Mouse (Mus musculus): ENCODE measurements around the gene Gna13. TPM values are rescaled to one million over a fixed set of nuclear protein-coding genes. Genes with fewer than 3 reads are reported as not detected.

Gene Gna13
- polyA plus RNA-seq, 1 experiment = 35.5 TPM

DNA sequence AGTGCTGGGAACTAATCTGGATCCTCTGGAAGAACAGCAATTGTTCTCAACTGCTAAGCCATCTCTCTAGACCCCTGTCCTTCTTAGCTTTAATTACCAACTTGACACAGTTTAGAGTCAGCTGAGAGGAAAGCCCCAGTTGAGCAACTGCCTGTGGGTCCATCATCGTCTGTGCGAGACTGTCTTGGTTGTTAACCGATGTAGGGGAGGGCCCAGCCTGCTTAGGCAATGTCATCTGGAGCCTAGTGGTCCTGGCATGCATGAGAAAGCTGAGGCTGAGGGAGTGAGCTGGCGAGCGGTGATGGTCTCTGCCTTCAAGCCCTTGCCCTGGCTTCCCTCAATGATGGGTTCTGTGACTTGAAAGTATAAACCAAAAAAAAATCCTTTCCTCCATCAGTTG is 52.2 kb downstream of the Gna13 start:
- Histone ChIP-seq H3K4me1 (ENCODE audit: control insufficient read depth, insufficient read depth, low read length) (no peaks in the 10 kb centered on the region), H3K4me3 (ENCODE audit: insufficient read depth, low read length) (no peak overlapping the region), H3K27ac (ENCODE audit: insufficient read depth, low read length) (no peak overlapping the region)
- TF ChIP-seq POLR2A (IDR thresholded peaks at IDR 0.05; ENCODE audit: extremely low read depth, insufficient read depth, low read length) (no peak), CTCF (IDR thresholded peaks at IDR 0.05; ENCODE audit: extremely low read depth, insufficient read depth, low read length) (no peak)

DNA sequence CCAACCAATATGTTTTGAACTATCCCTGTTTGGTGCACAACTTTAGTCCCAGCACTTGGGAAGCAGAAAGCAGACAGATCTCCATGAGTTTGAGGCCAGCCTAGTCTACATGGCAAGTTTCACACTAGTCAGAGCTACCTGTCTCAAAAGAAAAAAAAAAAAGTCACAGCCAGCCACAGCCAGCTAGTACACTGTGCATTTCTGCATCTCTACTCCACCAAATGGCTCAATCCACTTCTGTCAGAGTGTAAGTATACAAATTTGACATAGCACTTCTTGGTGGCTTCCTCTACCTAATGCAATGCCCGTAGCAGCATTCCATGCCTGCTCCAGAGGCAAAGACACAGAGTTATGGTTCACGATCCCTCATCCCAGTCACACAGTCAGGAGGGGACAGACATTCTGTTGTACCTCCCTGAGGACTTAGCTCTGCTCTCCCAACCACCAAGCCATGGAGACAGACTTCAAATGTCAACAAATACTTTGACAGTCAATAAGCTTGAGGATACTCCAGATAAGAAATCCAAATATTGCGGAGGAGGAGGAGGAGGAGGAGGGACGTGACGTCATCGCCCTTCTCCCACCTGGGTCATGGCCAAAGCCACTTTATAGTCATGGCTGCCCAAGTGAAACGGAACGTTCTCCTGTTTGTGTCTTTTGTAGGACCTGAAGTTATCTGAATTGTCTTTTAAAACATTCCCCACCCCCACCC is 54.2 kb downstream of the Gna13 start:
- TF ChIP-seq POLR2A (IDR thresholded peaks at IDR 0.05; ENCODE audit: extremely low read depth, insufficient read depth, low read length) = no peak
- no peak for TF ChIP-seq CTCF (IDR thresholded peaks at IDR 0.05; ENCODE audit: extremely low read depth, insufficient read depth, low read length)
- H3K4me1 ChIP-seq (ENCODE audit: control insufficient read depth, insufficient read depth, low read length) = no peaks in the 10 kb centered on the region
- no peak overlapping the region for H3K27ac ChIP-seq (ENCODE audit: insufficient read depth, low read length)
- H3K4me3 ChIP-seq (ENCODE audit: insufficient read depth, low read length) = no peak overlapping the region

DNA sequence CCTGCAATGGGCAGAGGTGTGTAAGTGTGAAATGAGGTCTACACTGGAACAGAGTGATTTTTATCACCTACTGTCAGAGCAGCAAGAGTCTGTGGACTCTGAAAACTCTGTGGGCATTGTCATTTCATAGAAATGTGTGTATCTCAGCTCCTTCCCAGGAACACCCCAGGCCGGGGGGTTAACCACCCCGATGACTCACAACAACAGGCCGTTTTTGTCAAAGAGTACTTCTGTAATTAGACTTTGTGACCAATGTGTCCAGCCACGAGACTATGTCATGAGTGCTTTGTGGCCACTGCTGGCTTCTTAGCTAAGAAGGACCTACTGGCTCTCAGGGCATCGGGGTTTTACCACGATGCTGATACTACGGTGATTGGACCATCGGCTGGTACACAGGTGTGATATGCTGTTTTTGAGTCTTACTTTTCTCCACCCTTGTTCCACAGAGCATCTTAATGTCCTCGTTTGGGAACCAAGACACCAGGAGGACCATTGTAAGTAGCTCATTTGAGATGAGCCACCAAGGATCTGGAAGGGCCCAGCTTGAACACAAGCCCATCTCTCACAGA is 54.9 kb downstream of the Gna13 start:
- Histone ChIP-seq H3K4me1 (ENCODE audit: control insufficient read depth, insufficient read depth, low read length) (no peaks in the 10 kb centered on the region), H3K4me3 (ENCODE audit: insufficient read depth, low read length) (no peak overlapping the region), H3K27ac (ENCODE audit: insufficient read depth, low read length) (no peak overlapping the region)
- TF ChIP-seq POLR2A (IDR thresholded peaks at IDR 0.05; ENCODE audit: extremely low read depth, insufficient read depth, low read length) (no peak), CTCF (IDR thresholded peaks at IDR 0.05; ENCODE audit: extremely low read depth, insufficient read depth, low read length) (no peak)

DNA sequence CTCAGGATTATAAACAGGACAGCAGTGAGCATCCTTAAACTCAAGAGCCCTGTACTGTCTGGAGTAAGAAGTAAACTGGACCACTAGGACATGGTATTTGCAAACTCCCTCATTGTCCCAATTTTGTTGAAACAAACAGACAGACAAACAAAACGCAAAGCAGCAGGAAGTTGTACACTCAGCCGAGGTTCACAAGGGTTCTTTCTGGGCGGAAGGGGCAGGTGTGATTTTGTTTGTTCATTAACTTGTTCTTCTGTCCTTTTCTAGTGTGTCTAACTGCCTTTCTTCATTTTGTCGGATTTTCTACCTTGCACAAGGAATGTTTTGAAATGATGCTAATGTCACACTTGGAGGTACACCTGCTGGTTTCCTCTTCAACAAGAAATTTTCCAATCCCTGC is 56.8 kb downstream of the Gna13 start:
- Histone ChIP-seq H3K27ac (ENCODE audit: insufficient read depth, low read length) (no peak overlapping the region), H3K4me1 (ENCODE audit: control insufficient read depth, insufficient read depth, low read length) (no peaks in the 10 kb centered on the region), H3K4me3 (ENCODE audit: insufficient read depth, low read length) (no peak overlapping the region)
- TF ChIP-seq CTCF (IDR thresholded peaks at IDR 0.05; ENCODE audit: extremely low read depth, insufficient read depth, low read length) (no peak), POLR2A (IDR thresholded peaks at IDR 0.05; ENCODE audit: extremely low read depth, insufficient read depth, low read length) (no peak)

DNA sequence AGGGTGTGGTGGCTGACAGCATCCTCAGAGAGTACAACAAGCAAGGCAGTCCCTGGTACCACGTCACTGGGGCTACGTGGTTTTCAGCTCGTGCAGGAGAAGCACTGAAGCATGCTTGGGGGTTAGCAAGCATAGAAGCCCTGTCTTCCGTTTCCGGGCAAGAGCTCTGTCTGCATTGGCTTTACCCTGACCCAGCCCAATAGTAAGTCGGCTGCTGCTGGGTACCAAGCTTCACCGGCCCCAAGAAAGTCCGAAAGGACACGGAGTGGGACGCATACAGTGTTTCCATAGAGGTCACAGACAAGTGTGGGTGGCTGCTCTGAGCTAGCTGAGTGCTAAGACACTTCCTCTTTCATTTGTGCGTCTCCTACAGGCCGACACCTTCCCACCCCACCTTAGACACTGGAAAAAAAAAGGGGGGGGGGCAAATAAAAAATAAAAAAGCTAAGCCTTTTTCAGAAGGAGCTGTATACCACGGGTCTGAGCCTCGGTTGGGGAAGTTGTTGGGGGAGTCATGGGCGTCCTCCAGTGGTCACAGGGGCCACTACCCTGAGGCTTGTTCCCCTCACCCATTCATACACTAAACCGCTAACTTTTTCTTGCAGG is 57.4 kb downstream of the Gna13 start:
- TF ChIP-seq CTCF (IDR thresholded peaks at IDR 0.05; ENCODE audit: extremely low read depth, insufficient read depth, low read length) = no peak
- no peak for TF ChIP-seq POLR2A (IDR thresholded peaks at IDR 0.05; ENCODE audit: extremely low read depth, insufficient read depth, low read length)
- H3K27ac ChIP-seq (ENCODE audit: insufficient read depth, low read length) = no peak overlapping the region
- no peaks in the 10 kb centered on the region for H3K4me1 ChIP-seq (ENCODE audit: control insufficient read depth, insufficient read depth, low read length)
- H3K4me3 ChIP-seq (ENCODE audit: insufficient read depth, low read length) = no peak overlapping the region

DNA sequence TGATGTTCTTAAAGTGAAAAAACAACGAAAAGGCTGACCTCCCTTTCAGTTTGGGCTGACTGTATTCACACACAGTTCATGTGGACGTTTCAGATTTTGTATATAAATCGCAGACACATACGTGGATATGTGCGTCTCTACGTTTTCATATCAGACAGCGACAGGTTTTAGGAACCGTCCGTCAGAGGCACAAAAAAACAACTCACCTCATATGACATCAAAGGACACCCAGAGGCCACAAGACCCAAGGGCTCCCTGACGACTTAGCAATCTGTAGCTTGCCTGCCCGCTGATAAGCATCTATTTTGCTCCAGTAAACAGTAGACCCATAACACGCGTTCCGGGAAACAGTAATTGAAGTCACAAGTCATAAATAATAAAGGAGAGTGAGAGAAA is 57.9 kb downstream of the Gna13 start:
- TF ChIP-seq CTCF (IDR thresholded peaks at IDR 0.05; ENCODE audit: extremely low read depth, insufficient read depth, low read length) (no peak), POLR2A (IDR thresholded peaks at IDR 0.05; ENCODE audit: extremely low read depth, insufficient read depth, low read length) (no peak)
- H3K4me3 ChIP-seq (ENCODE audit: insufficient read depth, low read length) = no peak overlapping the region
- H3K27ac ChIP-seq (ENCODE audit: insufficient read depth, low read length) = no peak overlapping the region
- H3K4me1 ChIP-seq (ENCODE audit: control insufficient read depth, insufficient read depth, low read length) = no peaks in the 10 kb centered on the region

DNA sequence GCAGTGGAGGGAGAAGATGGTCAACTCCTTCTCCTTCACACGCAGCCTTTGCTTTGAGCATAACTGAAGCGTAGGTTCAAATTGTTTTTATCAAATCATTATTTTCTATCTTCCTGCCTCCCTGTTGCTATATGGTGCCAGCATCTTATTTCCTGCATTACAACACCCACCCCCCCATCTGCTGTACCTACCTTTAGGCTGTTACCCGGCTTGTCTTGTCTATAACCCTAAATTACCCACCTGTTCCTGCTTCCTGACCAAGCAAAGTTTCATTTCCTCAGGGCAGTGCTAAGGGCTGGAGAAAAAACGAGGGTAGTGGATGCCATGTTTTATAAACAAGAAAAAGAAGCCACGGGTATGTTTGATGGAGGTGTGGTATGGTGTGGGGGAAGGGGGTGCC is 58.6 kb downstream of the Gna13 start:
- H3K27ac ChIP-seq (ENCODE audit: insufficient read depth, low read length) = no peak overlapping the region
- no peak overlapping the region for H3K4me3 ChIP-seq (ENCODE audit: insufficient read depth, low read length)
- TF ChIP-seq CTCF (IDR thresholded peaks at IDR 0.05; ENCODE audit: extremely low read depth, insufficient read depth, low read length) = no peak
- no peak for TF ChIP-seq POLR2A (IDR thresholded peaks at IDR 0.05; ENCODE audit: extremely low read depth, insufficient read depth, low read length)
- no peaks in the 10 kb centered on the region for H3K4me1 ChIP-seq (ENCODE audit: control insufficient read depth, insufficient read depth, low read length)

DNA sequence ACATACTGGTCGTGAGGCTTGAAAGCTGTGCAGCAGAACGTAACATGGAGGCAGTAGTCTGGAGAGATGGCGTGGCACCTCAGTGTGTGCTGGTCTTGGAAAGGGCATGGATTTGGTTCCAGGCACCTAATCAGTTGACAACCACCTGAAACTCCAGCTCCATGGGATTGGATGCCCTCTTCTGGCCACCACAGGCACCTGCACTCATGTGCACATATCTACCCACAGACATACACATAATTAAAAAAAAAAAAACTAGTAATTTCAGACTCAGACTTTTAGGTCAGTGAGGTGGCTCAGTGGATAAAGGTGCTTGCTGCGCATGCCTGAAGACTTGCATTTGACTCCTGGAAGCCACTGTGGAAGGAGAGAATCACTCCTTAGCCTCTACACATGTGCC is 59.6 kb downstream of the Gna13 start:
- Histone ChIP-seq H3K4me1 (ENCODE audit: control insufficient read depth, insufficient read depth, low read length) (peaks cover 2% of the 10 kb centered on the region), H3K4me3 (ENCODE audit: insufficient read depth, low read length) (no peak overlapping the region), H3K27ac (ENCODE audit: insufficient read depth, low read length) (no peak overlapping the region)
- TF ChIP-seq CTCF (IDR thresholded peaks at IDR 0.05; ENCODE audit: extremely low read depth, insufficient read depth, low read length) (no peak), POLR2A (IDR thresholded peaks at IDR 0.05; ENCODE audit: extremely low read depth, insufficient read depth, low read length) (no peak)

DNA sequence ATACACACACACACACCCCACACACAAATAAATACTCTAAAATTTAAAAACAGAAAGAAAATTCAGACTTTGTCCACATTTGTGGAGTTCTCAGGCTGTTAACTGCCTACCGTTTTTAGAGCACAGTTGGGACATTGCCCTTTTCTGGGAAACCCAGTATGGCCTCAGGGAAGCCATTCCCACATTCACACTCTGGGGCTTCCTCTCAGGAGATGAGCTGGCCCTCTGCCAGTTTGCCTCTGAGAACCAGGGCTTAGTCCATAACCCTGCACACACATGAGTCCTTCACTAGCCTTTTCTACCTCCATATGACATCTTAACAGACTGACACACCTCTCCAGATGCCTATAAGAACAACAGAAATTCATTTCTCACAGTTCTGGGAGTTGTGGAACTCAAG is 60.7 kb downstream of the Gna13 start:
- Histone ChIP-seq H3K27ac (ENCODE audit: insufficient read depth, low read length) (no peak overlapping the region), H3K4me1 (ENCODE audit: control insufficient read depth, insufficient read depth, low read length) (peaks cover 2% of the 10 kb centered on the region), H3K4me3 (ENCODE audit: insufficient read depth, low read length) (no peak overlapping the region)
- no peak for TF ChIP-seq POLR2A (IDR thresholded peaks at IDR 0.05; ENCODE audit: extremely low read depth, insufficient read depth, low read length)
- TF ChIP-seq CTCF (IDR thresholded peaks at IDR 0.05; ENCODE audit: extremely low read depth, insufficient read depth, low read length) = no peak

Measured in cortical plate, adult 2 months (tissue).